ENCODE assay signal across 31 mouse cellular contexts in the genomic region with DNA sequence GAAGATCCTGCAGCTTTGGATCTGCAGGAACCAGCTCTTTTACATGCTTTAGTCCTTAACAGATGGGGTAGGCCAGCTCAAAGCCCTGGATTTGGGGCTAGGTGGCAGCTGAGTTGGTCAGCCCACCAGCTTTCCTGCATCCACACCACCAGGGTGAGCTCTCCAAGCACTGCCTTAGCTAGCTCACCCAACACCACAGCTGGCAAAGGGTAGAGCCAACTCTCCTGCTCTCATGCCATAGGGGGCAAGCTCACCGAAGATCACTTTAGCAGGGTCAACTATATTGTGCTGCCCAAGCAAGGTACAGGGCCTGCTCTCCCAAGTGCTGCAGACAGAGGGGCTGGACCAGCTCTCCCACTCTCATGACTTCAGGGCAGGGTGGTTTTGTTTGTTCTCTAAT. TPM values are rescaled to one million over a fixed set of nuclear protein-coding genes. Genes with fewer than 3 reads are reported as not detected.
A peak's percentile ranks its signal among the peaks of the same experiment; 100 is the strongest.
DNase-seq lines count a peak whose midpoint lies in the region; ATAC-seq and TF ChIP-seq lines count a peak whose summit lies in the region.
"Had no signal": no experiment of that assay in that cellular context is flagged by ENCODE, and none has a peak within 500 bp of the region (broad histone marks: within the 10 kb centered on the region; RNA-seq: fewer than 3 reads in every experiment).

No protein-coding gene starts in this region.

- no peak for TF ChIP-seq EP300 in lung, postnatal 0 days (IDR thresholded peaks at IDR 0.05)

- no peaks in the 10 kb centered on the region for H3K36me3 ChIP-seq in heart, embryonic 12.5 days
- no peaks in the 10 kb centered on the region for H3K36me3 ChIP-seq in lung, postnatal 0 days (ENCODE audit: insufficient read depth, low read length)
- H3K36me3 ChIP-seq: embryonic facial prominence, embryonic 10.5 days; embryonic facial prominence, embryonic 13.5 days; forebrain, embryonic 12.5 days; forebrain, embryonic 15.5 days; heart, embryonic 15.5 days had no signal

- no peak; the same call in 1 of the 2 replicates for ATAC-seq in heart, embryonic 12.5 days (ENCODE audit: insufficient number of reproducible peaks, low FRiP score)
- ATAC-seq in lung, postnatal 0 days = no peak
- ATAC-seq: CD4-positive, CD25-positive, alpha-beta regulatory T cell, adult 4 months; forebrain, embryonic 15.5 days; hindbrain, postnatal 0 days; inflammation-experienced regulatory T-cells, adult 6 months; intestine, embryonic 16.5 days had no signal

- intact Hi-C loops in heart, postnatal 25 days (cut with DNase I) = no loop called here

- H3K9me3 ChIP-seq in heart, embryonic 12.5 days (replicated peaks) = no peaks in the 10 kb centered on the region
- no peaks in the 10 kb centered on the region for H3K9me3 ChIP-seq in lung, postnatal 0 days (ENCODE audit: low read length)
- H3K9me3 ChIP-seq: embryonic facial prominence, embryonic 10.5 days; embryonic facial prominence, embryonic 13.5 days; forebrain, embryonic 12.5 days; forebrain, embryonic 15.5 days; heart, embryonic 15.5 days had no signal

- 87% methylated on average over 1 of the region's 1 CpGs for WGBS in heart, embryonic 12.5 days
- WGBS in lung, postnatal 0 days = 92% methylated on average over 1 of the region's 1 CpGs

- peak; percentile 88 for DNase-seq in heart, adult 11 months
- no peak for DNase-seq in heart, postnatal 25 days (ENCODE audit: low spot score)
- DNase-seq in heart, postnatal 4 days = peak; percentile 10
- no peak for DNase-seq in lung, postnatal 0 days (ENCODE audit: low spot score)
- no peak for DNase-seq in lung, postnatal 36 days
- DNase-seq in skeletal muscle tissue, adult 2 months (ENCODE audit: low read depth, low spot score) = peak; percentile 50
- DNase-seq in layer of hippocampus, postnatal 14 days (ENCODE audit: low spot score in 2 of 2) = no peak
- DNase-seq: adrenal gland, adult 2 months; adrenal gland, postnatal 14 days; cerebellum, adult 11-12 months; cerebellum, adult 8-10 months; cerebellum, postnatal 10 days; cerebellum, postnatal 36 days; embryo, embryonic 11 days; gastrocnemius, postnatal 10 days; heart, postnatal 36 days had no signal

- no peak overlapping the region for H3K27ac ChIP-seq in heart, embryonic 12.5 days (ENCODE audit: poor library complexity, severe bottlenecking)
- no peak overlapping the region for H3K27ac ChIP-seq in lung, postnatal 0 days (ENCODE audit: low read length)
- H3K27ac ChIP-seq: embryonic facial prominence, embryonic 10.5 days; embryonic facial prominence, embryonic 13.5 days; forebrain, embryonic 12.5 days; forebrain, embryonic 15.5 days; heart, embryonic 15.5 days; hindbrain, embryonic 14.5 days; hindbrain, postnatal 0 days had no signal

- H3K4me2 ChIP-seq in heart, embryonic 12.5 days = no peak overlapping the region
- no peak overlapping the region for H3K4me2 ChIP-seq in lung, postnatal 0 days (replicated peaks; ENCODE audit: low read depth, low read length)
- H3K4me2 ChIP-seq: embryonic facial prominence, embryonic 13.5 days; forebrain, embryonic 12.5 days; forebrain, embryonic 15.5 days; heart, embryonic 11.5 days; heart, embryonic 15.5 days; hindbrain, embryonic 14.5 days had no signal

- 0 out of 2 replicates have a peak, but pooled peaks have one; percentile 16 for TF ChIP-seq CTCF in lung, postnatal 0 days (IDR thresholded peaks at IDR 0.05)

- no peak overlapping the region for H3K4me3 ChIP-seq in heart, embryonic 12.5 days
- no peak overlapping the region for H3K4me3 ChIP-seq in lung, postnatal 0 days (ENCODE audit: low read depth, low read length)
- H3K4me3 ChIP-seq: embryonic facial prominence, embryonic 10.5 days; embryonic facial prominence, embryonic 13.5 days; erythroblast, embryonic 14.5 days; forebrain, embryonic 12.5 days; forebrain, embryonic 15.5 days; heart, embryonic 15.5 days had no signal

- peaks cover 23% of the 10 kb centered on the region for H3K4me1 ChIP-seq in heart, embryonic 12.5 days (replicated peaks)
- peaks cover 3% of the 10 kb centered on the region; the same call in 1 of the 2 replicates for H3K4me1 ChIP-seq in lung, postnatal 0 days (ENCODE audit: insufficient read depth, low read depth, low read length)

- no peak overlapping the region for H3K9ac ChIP-seq in heart, embryonic 12.5 days
- no peak overlapping the region for H3K9ac ChIP-seq in lung, postnatal 0 days (replicated peaks; ENCODE audit: low read depth)
- H3K9ac ChIP-seq: embryonic facial prominence, embryonic 13.5 days; forebrain, embryonic 12.5 days; forebrain, embryonic 15.5 days; heart, embryonic 15.5 days; hindbrain, embryonic 14.5 days had no signal

- peaks cover 4% of the 10 kb centered on the region; the same call in 1 of the 2 replicates for H3K27me3 ChIP-seq in heart, embryonic 12.5 days (replicated peaks)
- H3K27me3 ChIP-seq in lung, postnatal 0 days (replicated peaks; ENCODE audit: insufficient read depth, low read length) = peaks cover 4% of the 10 kb centered on the region; the same call in 1 of the 2 replicates
- H3K27me3 ChIP-seq: heart, embryonic 15.5 days had no signal

RNA-seq across cellular contexts. Expression of a gene that starts 6.6 kb away (rescaled TPM):
- 10 to 100 TPM; 90.6 to 92.3 TPM for total RNA-seq in heart, postnatal 25 days (2021)
- 10 to 100 TPM; 18.7 to 24.0 TPM for total RNA-seq in heart, postnatal 4 days (2021)
- 3.4 and 3.8 TPM in 2 replicates for polyA plus RNA-seq in heart, embryonic 12.5 days (2016; fragmentation: Nextera tagmentation; extraction: Ambion mirVana)
- polyA plus RNA-seq in lung, postnatal 0 days (2015; fragmentation: Nextera tagmentation; extraction: Ambion mirVana) = 2.2 and 2.7 TPM in 2 replicates
- total RNA-seq in layer of hippocampus, postnatal 14 days (2021) = 10 to 100 TPM; 26.4 to 27.1 TPM
- total RNA-seq: MEL had no signal
- polyA plus RNA-seq: C2C12; CD4-positive, CD25-positive, alpha-beta regulatory T cell, adult 4 months; erythroblast, embryonic 14.5 days had no signal

Comparison
In these comparisons a context has a peak if more than half of its experiments do, and no peak if none do; other contexts are left out.
1. DNase-seq: peak in heart, adult 11 months (single experiment), heart, postnatal 4 days (single experiment) and skeletal muscle tissue, adult 2 months (single experiment); none in heart, postnatal 25 days (single experiment), lung, postnatal 0 days (single experiment), lung, postnatal 36 days (single experiment) and layer of hippocampus, postnatal 14 days (0 of 2).